Mouse (Mus musculus): ENCODE measurements at regions not wholly inside any gene's neighbourhood (a gene's known extent, or its start where the extent isn't known, plus 50 kb on each side); places are given as distances from the start of the nearest gene placed in this dataset.
A peak's percentile ranks its signal among the peaks of the same experiment; 100 is the strongest.

DNA sequence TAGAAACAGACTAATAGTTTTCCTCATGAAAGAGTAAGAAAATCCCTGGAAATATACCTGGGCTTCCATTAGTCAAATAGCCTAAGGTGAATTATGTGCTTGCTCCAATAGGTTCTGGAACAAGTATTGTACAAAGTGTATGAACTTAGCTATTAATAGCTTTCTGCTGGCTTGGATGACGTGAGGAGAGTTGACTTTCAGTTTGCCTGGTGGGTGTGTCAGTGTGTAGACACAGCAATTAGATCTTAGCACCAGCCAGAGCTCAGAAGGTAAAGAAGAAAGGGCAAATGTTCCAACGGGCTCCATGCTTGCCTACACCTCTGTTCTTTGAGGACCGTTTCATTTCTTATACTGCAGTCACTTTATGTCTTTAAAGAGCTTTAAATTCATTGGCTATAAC is 654.8 kb upstream of the Mef2c start:
- intact Hi-C loops (cut with DNase I): no loop called here
- peak in 1 of 2 experiments; percentile 5 for DNase-seq

DNA sequence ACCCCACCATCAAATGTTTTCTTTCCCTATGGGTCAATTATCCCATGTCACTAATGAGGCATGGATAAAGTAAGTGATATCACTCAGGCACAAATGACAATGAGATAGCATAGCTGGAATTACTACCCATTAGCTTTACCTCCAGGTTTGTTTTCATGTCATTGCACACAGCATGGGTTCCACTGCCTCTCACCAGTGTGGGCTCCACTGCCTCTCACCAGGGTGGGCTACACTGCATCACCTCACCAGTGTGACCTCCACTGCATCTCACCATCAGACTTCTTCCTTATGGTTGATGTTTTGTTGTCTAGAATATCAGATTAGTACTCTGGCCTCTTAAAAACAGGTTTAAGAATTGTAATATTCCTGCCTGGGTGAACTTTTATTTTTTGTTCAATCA is 634.0 kb upstream of the Mef2c start:
- no peak for DNase-seq
- intact Hi-C loops (cut with DNase I): no loop called here

- DNase-seq: no peak
- intact Hi-C loops (cut with DNase I): no loop called here
Measured at GRCm38 (mm10) chr13:82874091-82874490, 629.7 kb upstream of the Mef2c start.

- DNase-seq: no peak
- intact Hi-C loops (cut with DNase I): no loop called here
Measured at GRCm38 (mm10) chr13:82883368-82883767, 620.5 kb upstream of the Mef2c start.

DNA sequence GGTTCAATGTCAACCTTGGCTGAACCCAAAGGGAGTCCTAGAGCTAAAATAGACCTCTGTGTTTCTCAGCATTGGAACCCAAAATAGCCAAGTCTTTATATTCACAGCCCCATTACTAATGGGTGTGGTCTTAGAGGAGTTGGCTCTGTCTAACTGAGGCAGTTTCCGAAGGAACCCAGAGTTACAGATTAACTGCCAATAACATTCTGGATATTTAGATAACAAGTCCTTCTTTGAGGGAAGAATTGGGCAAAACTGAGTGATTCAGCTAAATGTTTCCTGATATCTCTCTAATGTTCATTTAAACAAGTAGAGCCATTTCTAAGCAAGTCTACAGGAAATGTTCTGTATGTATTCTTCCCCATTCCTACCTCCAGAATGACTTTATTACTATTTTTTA is 615.1 kb upstream of the Mef2c start:
- intact Hi-C loops (cut with DNase I): no loop called here
- no peak for DNase-seq

- peak; percentile 47 to 51 for DNase-seq
- intact Hi-C loops (cut with DNase I): no loop called here
Measured at GRCm38 (mm10) chr13:82892731-82893130, 611.1 kb upstream of the Mef2c start.

GRCm38 (mm10) chr13:82899686-82900085 is 604.1 kb upstream of the Mef2c start:
- intact Hi-C loops (cut with DNase I): no loop called here
- no peak for DNase-seq

GRCm38 (mm10) chr13:82902160-82902559 is 601.7 kb upstream of the Mef2c start:
- DNase-seq: no peak
- intact Hi-C loops (cut with DNase I): no loop called here

DNA sequence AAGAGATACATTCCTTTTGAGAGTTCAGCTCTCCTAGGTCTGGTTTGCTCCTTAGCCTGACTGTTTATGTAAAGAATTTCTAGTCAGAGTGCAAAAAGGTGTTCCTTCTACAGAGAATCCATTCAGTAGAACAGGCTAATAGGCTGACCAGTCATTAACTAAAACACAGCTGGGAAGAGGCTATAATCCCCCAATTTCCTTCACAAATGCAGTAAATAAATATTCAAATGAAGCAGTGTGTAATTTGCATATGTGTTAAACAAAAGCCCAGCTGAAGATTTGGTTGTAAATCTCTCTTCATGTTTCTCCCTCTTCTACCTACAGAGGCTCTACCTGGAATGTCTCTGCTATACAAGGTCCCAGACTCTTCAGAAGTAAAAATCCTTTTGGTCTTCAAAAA is 600.2 kb upstream of the Mef2c start:
- intact Hi-C loops (cut with DNase I): no loop called here
- no peak for DNase-seq

DNA sequence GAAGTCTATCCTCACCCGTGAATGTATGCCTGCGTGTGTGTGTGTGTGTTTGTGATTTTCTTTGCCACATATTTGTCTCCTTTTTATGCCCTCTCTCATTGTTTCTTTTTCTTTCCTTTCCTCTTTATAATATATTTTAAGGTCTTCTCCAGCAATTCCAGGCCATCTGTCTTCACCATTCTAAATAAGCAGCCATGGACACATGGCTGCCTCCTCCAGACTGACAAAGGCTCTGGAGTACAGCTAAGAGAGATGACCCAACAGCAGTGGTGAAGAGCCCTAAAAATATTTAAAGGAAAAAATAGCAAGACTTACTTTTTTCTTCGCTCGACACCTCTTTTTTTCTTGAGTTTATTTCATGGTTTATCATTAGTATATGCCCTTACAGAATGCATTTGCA is 596.1 kb upstream of the Mef2c start:
- no peak for DNase-seq
- intact Hi-C loops (cut with DNase I): no loop called here

GRCm38 (mm10) chr13:82909151-82909550 is 594.7 kb upstream of the Mef2c start:
- intact Hi-C loops (cut with DNase I): no loop called here
- DNase-seq: no peak

- intact Hi-C loops (cut with DNase I): no loop called here
- DNase-seq: no peak
Measured at GRCm38 (mm10) chr13:82912859-82913258, 591.0 kb upstream of the Mef2c start.

GRCm38 (mm10) chr13:82915194-82915593 is 588.6 kb upstream of the Mef2c start:
- intact Hi-C loops (cut with DNase I): no loop called here
- no peak for DNase-seq

GRCm38 (mm10) chr13:82930010-82930409 is 573.8 kb upstream of the Mef2c start:
- intact Hi-C loops (cut with DNase I): no loop called here
- no peak for DNase-seq

GRCm38 (mm10) chr13:82937856-82938255 is 566.0 kb upstream of the Mef2c start:
- intact Hi-C loops (cut with DNase I): no loop called here
- no peak for DNase-seq

- intact Hi-C loops (cut with DNase I): no loop called here
- no peak for DNase-seq
Measured at GRCm38 (mm10) chr13:82942691-82943341, 561.0 kb upstream of the Mef2c start.

DNA sequence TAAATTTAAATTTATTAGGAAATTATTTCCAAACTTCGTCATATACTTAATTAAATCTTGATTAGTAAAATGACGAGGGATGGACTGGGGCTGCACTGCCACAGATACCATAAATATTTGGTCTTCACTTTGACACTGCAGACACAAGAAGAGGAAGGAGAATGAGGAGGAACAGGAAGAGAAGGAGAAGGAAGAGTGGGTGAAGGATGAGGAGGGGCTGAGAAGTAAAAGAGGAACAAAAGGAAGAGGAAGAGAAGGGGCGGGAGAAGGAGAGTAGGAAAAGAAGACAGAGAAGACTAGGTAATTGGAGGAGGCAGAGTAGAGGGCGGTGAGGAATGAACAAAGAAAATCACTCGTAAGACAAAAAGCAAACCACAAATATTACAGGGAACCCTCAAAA is 556.9 kb upstream of the Mef2c start:
- DNase-seq: no peak
- intact Hi-C loops (cut with DNase I): no loop called here

- peak in 1 of 2 experiments; percentile 5 for DNase-seq
- intact Hi-C loops (cut with DNase I): no loop called here
Measured at GRCm38 (mm10) chr13:82949541-82949940, 554.3 kb upstream of the Mef2c start.

DNA sequence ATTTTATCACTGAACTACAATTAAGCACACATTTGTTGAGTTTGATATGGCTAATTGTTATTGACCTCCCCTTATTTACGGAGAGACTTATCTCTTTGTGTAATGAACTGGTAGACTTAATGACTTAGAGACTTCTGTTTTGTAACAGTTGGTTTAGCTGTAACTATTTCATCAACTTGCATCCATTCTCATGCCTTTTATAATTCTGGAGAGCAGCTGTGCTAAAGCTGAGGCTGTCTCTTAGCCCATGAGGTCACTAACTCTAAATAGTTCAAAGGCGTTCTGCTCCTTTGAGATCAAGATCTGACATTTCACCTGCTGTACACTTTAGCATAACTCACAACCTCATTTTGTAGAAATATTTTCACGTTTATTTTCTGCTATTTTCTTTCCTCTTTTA is 541.5 kb upstream of the Mef2c start:
- intact Hi-C loops (cut with DNase I): no loop called here
- no peak for DNase-seq

DNA sequence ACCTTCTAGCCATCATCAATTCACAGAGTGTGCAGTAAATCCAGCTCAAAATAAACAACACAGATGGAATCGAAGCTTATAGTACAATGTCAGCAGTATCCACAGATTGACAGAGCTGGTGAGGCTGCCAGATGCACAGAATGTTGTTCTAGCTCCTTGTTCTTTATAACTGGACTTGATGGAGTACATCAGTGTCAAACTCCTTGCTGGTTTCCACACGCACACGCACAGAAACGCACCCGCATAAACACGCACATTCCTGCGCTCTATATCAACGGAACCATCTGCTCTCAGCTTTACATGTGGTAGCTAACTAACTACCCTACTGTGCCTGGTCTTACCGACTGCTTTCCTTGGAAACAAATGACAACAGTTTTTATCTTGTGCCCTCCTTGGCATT is 532.1 kb upstream of the Mef2c start:
- intact Hi-C loops (cut with DNase I): no loop called here
- DNase-seq: no peak

DNA sequence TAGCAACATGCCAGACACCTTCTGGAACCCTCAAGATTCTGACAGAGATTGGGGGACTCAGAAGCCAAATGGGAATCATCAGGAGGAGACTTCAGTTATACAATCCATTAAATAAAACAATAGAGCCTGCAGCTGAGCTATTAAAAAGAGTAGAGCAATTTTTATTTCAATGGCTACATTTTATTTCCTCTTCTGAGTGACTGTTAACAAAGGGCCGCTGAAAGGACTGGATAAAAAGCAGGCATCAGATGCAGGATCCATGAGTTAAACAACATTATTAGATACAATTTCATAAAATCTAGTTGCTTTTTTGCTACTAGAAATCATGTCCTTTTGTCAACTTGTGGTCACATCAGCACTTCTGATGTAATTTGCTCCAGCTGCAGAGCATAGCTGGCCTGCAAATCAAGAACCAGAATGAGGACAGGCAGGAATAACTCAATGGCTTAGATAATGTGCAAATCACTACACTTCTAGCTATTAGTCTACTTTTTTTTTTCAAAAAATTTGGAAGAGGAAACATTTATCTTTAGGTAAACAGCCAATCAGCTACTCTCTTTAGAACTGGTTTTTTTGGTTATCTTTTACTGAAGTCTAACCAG is 529.5 kb upstream of the Mef2c start:
- DNase-seq: no peak
- intact Hi-C loops (cut with DNase I): no loop called here

DNA sequence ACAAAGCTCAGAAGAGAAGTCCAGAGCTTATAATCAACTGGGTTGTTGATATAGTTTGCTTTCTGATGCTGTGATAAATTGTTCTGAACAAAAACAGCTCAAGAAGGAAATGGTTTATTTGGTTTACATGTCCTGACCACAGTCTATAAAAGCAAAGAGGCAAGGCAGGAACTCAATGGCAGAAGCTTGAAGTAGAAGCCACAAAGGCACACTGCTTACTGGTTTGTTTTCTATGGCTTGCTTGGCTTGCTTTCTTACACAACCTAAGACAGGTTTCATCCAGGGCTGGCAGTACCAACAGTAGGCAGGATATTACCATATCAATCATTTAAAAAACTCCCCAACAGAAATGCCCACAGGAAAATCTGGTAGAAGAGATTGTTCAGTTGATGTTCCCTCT is 502.7 kb upstream of the Mef2c start:
- intact Hi-C loops (cut with DNase I): no loop called here
- no peak for DNase-seq

DNA sequence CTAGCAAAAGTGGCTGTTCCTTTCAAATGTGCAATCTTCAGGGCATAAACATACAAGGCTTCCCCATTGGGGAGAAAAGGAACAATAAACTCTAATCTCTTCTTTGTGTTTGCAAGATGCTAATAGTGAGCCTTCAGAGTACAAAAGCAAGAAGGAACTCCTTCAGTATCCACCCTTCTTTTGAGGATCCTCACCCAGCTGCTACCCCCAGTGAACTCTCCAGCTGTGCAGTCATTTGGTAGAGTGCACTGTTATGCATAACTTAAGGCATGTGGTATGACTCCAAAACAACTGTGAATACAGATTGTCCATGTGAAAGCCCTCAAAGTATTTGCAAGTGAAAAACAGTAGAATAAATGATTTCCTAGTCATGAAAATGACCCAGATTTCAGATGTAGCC is 487.1 kb upstream of the Mef2c start:
- intact Hi-C loops (cut with DNase I): no loop called here
- no peak for DNase-seq

Measured in heart, postnatal 36 days (tissue).